Mouse (Mus musculus) kidney, postnatal 36 days (tissue): Measurements from ENCODE around the gene Akap13.
"Not testable (repeated sequence)": the region's sequence is repeated elsewhere in the genome, so short reads cannot be mapped to it uniquely, and the experiment has no call there.

Experiments
- DNase-seq, 2 experiments: peaks; one replicate each; pipeline ENCODE4 v3.0.0; 2021 to 2022; ENCODE audit warnings: mixed read lengths in 2 of 2

The Akap13 gene

DNA sequence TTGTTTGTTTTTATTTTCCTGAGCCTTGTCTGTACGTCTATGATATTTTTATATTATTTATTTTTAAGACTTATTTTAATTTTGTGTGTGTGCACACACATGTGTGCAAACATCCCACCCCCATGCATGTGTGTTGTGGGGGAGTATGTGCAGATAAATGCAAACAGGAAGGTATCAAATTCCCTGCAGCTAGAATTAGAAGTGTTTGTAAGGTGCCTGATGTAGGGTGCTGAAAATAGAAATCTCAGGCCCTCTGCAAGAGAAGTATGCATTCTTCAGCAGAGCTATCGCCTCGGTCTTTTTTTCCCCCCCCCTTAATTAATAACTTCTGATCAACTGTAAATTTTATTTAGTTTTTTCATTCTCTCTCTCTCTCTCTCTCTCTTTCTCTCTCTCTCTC lies 151.9 kb downstream of the Akap13 start:
- no peak for DNase-seq

DNA sequence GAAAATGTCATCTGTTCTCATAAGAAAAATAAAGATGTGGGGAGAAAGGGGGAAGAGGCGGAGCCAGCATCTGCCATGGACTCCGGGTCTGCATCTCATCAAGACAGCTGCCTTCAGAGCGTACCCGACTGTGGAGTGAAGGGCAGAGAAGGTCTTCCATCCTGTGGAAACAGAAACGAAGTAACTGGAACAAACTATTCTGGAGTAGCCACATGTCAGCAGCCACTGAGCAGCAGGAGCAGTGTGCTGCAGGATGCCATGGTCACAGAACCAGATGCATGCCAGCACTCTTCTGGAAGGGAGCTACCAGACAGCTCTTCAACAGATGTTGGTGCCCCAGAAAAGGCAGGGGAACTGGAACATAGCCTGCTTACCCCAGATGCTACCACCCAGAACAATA lies 153.4 kb downstream of the Akap13 start:
- DNase-seq = no peak

DNA sequence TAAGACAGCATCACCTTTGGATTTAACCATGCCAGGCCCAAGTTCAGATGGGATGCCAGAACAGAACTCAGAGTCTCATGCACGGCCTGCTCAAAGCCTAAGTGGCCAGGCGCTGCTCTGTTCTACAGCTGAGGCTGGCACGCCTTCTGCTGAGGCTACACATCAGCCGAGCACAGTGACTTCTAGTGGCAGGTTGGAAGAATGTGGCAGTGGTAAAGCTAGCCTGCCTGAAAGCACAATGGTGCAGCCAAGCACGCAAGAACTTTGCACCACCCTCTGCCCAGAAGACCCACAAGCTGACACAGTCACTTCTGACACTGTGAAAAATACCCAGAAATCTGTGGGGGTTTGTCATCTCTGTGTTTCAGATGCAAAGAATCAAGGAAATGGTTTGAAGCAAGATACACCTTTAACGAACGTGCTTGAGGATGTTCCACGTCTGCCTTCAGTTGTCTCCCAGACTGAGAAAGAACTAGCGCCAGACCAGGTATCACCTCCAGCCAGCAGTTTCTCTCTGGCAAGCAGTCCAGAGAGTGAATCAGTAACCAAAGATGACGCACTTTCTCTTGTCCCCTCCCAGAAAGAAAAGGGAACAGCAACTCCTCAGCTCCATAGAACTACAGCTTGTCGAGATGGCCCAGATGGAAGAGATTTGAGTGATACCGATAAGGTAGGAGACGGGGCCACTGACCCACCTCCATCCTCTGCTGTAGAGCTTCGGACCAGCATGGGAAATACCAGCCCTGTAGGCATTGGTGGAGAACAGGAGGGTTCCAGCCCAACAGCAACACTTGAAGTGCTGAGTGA lies 154.3 kb downstream of the Akap13 start:
- peak; percentile 69 to 82 for DNase-seq

DNA sequence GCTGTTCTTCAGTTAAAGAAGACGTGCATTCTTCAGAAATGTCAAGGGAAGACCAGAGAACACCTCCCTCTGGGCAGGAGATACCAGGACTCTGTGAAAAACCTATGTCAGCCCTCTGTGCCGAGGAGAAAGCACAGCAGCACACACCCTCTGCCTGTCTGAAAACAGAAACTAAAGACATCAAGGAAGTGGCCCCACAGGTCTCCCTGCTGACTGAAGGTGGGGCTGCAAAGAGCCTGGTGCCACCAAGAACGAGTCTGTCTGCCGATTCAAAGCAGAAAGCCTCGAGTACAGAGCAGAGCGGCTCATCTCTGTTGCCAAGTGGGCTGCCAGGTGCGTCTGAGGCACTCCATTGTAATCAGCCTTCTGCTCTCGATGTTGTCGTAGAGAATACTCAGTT lies 155.1 kb downstream of the Akap13 start:
- peak in 1 of 2 experiments; percentile 13 for DNase-seq

DNA sequence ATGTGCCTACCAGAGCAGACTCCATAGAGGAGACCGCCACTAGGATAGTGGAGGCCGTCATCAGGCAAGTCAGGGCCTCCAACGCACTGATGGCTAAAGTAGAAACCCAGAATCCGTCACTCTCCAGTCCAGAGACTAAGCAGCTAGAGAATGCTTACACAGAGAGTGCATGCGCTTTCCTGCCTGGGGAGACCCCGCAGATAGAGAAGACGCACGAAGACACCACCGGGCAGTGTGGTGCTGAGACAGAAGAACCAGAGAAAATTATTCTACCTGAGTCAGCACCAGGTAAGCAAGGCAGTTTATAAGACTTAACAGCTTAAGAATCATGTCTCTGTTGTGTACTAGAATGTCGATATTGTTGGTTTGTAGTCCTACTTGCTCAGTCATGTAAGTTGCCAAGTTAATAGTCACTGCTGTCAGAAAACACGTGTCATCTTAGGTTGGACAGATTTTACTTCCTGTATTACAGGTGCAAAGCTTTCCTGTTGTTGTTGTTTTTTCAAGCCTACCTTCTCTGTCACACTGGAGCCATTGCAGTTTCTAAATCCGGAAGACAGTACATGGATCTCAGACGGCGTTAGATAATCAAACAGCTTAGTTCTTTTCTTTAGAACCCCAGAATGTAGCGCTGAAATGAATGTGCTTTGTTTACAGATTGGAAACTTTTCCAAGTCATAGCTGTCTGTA lies 156.1 kb downstream of the Akap13 start:
- DNase-seq = no peak

DNA sequence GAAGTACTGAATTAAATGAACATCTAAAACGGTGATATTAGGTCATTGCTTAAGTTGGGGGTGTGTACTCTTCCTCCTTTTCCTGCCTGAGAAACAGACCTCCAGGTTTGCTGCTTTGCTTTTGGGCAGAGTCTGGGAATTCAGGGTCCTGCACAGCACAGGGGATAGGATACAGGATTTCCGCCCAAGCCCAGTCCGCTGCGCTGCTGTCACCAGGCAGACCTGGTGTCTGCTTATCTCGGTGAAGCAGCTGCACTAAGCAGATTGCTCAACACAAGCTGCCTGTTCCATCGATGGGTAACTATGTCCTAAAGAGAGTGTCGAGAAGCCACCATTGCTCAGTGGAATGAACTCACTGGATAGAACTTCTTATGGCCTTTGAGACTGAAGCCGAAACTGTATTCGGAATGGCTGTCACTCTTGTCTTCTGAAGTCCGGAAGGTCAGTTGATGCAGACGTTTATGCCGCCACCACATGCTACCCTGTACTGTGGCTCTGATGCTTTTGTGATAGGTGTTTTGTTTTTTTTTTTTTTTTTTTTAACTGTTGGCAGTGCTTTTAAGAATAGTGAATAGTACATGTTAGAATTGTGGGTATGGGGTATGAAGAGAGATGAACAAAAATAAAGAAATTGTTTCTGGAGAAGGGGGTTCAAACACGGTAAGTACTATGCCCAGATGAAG lies 156.8 kb downstream of the Akap13 start:
- DNase-seq = peak; percentile 55 to 72

DNA sequence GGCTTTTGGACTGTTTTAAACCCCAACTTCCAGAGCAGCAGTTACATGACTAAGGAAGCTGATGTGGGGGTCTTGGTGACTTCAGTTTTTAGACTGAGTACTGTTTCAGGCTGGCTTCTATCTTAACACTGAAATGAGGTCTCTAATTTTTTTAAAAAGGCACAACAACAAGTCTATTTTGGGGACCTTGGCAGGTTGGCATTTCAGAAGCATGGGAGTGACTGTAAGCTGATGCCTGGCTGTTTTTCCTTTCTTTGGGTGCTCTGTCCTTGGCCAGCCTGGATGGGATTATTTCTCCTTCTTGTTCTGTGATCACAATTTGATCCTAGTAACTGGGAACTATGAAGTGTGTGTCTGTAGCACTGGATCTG lies 157.3 kb downstream of the Akap13 start:
- no peak for DNase-seq

DNA sequence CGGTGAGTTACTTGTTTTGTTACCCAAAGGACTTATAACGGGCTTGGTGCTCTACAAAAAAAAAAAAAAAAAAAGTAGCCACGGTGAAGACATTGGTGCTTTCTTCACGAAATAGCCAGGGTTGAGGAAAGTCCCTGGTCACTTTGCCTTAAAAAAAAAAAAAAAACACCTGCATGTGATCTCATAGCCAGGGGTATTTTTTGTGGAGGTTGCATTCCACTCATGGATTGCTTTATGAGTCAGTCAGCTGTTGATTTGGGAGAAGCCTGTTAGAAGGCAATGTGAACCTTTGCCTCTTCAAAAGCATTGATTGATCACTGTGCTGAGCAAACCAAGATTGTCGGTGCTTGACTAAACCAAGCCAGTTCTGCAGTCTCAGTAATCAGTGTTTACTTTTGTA lies 157.9 kb downstream of the Akap13 start:
- DNase-seq = no peak

DNA sequence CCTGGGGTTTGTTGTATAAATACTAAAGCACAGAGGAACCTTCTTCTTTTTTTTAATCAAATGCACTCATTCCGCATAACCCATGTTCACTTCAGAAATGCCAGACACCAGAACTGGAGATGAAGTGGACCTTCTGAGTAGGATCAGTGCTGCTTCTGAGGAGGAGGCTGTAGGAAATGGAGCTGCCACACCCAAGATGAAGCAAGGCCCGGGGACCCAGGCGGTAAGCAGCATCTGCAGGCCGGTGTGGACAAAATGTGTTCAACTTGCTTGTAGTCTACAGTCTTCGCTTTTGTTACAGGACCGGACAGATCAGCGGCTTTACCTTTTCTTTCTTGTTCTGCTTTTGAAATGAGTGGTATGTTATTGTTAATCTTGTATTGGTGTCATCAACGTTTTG lies 159.5 kb downstream of the Akap13 start:
- no peak for DNase-seq

DNA sequence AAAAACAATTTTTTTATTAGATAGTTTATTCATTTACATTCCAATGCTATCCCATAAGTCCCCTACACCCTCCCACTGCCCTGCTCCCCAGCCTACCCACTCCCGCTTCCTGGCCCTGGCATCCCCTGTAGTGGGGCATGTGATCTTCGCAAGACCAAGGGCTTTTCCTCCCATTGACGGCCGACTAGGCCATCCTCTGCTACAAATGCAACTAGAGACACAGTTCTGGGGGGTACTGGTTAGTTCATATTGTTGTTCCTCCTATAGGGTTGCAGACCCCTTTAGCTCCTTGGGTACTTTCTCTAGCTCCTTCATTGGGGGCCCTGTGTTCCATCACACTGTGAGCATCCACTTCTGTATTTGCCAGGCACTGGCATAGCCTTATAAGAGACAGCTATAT lies 161.9 kb downstream of the Akap13 start:
- DNase-seq = not testable (repeated sequence)

DNA sequence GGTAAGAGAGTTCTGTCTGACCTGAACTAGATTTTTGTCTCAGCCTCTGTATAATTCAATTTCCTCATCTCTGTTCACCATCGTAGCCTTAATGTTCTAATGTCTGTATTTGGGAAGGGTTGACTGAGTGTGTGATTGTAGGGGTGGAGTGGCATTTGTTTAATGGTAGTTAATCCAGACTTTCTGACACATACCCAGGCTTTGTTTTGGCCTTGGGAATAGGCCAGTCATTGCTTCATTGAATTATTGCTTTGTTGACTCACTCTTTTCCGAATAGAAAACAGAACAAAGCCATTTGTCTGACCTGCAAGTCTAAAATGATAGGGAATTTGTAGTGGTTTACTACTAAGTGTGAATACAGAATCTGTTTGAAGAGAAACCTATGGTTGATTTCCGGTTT lies 163.4 kb downstream of the Akap13 start:
- no peak for DNase-seq

DNA sequence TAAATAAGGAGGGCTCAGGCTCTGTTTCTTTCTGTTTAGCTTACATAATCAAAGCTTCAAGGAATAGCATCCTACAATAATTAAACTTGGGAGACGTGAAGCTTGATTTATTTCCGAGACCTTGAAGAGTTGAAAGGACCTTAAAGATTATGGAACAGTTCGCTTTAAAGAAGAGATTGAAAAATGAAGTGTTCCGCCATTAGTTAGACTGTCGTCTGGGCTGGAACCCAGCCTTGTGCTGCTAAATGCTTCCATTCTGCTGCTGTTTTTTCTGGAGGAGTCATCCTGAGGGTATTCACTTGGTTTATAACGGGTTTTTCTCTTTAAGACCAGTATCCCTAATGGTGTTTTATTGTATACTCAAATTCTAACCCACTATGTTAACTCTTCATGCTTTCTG lies 164.5 kb downstream of the Akap13 start:
- no peak for DNase-seq

DNA sequence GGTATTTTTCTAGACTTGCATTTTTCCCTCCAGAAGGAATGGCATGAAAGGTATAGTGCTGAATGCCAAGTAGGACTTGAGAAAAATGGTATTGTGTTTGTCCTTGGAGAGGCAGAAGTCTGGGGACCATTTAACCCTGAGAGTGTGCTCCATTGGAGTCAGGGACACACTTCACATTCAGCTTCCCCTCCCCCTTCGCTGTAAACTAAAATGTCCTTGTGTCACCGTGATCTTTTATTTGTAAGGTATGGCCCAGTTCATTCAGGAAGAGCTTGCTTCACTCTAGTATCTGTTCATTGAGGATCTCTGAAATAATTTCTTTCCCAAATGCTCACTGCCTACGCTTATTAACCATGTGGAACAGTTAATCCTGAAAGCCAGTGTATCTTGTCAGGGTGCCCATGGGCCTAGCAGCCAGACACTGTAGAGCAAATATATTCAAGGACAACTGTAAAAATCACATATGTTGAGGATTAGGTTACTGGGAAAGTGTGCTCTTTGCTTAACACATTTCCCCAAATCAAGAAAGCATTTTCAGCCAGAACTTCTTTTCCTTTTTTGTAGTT lies 165.1 kb downstream of the Akap13 start:
- DNase-seq = no peak

DNA sequence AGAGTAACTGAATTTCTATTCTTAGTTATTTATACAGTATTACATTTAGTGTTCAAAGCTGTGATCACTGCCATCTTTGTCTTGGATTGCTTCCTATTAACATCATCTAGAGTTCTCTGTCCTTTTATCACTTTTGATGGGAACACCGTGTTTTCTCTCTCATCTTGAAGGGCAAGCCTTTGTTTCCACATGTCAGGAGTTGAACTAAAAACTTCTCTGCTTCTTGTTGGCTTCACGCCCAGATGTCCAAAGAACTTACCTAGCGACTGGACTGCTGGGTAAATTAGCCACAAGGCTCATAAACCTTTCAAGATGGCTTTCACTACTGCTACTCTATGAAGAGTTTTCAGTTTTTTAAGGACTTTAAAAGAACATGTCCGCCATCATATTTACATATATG lies 165.6 kb downstream of the Akap13 start:
- peak; percentile 43 to 60 for DNase-seq

DNA sequence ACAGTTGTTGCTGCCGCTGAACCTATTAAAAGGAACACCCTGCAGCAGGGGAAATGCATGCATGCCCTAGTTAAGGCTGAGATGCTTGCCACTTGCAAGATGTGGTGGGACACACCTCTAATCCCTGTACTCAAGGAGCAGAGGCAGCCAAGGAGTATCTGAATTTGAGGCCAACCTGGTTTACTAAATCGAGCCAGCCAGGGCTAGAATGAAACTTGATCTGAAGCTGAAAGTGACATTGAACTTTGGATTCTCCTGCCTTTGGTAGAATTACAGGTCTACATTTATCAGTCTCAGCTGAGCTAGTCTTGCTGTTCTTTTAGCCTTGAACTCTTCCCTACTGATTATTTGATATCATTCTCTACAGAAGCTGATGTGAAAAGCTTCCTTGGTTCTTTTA lies 172.5 kb downstream of the Akap13 start:
- no peak for DNase-seq

DNA sequence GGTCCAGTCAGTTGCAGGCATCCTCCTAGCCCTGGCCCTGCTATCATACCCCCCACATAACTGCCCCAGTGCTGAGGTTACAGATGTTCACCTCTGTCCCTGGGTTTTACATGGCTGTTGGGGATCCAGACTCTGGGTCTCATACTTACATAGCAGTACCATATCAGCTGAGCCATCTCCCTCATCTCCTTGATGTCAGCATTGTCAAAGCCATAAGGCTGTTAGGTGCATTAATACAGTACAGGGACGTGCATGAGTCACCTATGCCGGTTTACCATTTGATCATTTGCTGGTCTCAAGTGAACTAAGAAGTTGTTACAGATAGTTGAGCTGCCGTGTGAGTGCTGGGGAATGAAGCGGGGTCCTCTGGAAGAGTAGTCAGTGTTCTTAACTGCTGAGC lies 174.3 kb downstream of the Akap13 start:
- no peak for DNase-seq

DNA sequence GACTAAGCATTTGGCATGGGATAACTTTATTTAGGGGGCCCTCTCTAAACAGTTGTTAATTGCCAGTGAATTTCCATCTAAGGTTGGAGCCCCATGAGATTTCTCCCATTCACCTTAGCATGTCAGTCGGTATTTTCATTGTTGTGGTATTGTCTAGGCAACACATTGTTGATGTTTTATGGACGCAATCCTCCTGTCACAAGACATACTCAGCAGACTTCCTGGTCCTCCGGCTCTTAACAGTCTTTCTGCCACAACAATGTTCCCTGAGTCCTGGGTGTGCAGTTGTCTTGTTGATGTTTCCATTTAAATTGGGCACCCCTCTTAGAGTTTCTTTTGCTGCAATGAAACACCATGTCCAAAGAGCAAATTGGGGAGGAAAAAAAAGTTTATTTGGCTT lies 177.6 kb downstream of the Akap13 start:
- DNase-seq = no peak

DNA sequence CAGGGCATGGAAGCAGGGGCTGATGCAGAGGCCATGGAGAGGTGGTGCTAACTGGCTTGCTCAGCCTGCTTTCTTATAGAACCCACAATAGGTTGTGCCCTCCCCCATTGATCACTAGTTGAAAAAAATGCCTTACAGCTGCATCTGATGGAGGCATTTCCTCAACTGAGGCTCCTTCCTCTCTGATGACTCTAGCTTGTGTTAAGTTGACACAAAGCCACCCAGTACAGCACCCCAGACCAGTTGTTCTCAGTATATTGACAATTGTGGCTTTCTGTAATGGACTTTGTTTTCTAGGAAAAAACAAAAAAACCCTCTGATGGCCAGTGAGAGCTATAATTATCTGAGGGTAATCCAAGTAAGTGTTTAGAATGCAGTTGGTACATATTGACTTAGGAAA lies 178.1 kb downstream of the Akap13 start:
- no peak for DNase-seq

DNA sequence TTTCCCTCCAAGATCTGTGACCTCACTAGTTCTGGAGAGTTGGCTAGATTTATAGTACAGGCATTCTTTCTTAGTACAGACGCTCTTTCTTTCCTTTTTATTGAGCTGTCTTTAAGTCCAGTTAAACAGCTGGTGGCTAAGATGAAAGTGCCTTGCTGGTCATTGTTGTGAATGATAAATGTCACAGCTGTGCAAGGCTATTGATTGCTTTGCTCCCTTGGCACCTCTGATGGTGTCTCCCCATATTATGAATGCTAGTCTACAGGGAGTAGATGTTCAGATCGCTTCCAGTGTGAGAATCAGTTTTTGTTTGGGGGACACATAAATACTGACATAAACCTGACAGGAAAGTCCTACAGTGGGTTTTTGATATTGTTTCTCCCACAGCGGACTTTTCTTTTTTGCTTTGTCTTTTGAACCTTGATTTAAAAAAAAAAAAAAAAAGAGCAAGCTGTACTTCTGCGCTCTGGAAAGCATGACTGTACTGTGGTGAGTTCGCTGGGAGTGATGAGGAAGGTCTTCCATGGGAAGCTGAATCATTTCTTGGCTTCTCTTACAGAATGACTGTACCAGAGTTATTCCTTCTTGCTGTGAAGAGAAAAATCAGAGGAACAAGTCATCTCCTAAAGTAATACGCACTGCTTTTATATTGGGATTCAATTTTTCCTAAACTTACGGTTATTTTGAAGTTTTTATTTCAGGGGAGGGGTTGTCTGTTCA lies 178.6 kb downstream of the Akap13 start:
- no peak for DNase-seq

DNA sequence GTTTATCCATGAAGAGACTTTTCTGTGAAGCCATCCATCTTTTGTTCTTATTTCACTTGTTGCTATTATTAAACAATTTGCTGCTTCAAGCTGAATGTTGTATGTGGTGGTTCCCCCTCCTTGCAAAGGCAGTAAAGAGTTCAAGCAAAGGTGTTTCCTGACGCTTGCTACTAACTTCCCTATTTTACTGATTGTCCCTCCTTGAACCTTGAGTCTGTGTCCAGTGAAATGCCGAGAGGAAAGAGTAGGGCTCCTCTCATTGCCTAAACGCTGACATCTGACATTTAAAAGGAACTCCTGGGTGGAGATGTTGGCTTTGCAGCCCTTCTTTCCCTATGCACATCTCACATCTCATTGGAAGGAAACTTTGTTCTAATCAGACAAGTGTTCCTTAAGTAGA lies 183.4 kb downstream of the Akap13 start:
- DNase-seq = no peak

DNA sequence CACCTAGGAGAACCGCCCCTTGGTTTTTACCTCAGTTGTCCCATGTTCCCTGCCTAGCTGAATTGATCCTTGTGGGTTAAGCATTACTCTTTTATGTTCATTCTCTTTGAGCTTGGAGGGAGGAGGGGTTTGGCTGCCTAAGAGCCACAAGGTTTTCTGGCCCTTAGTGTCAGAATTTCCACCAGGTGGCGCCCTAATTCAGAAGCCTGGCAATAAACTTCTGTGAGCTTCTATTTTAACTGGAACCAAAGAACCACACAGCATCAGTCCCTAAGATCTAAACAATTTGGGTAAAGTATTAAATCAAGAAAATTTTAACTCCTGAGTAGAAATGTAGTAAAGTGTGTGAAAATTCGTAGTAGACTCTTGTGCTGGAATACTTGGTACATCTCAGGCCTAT lies 184.2 kb downstream of the Akap13 start:
- DNase-seq = peak; percentile 81 to 90

DNA sequence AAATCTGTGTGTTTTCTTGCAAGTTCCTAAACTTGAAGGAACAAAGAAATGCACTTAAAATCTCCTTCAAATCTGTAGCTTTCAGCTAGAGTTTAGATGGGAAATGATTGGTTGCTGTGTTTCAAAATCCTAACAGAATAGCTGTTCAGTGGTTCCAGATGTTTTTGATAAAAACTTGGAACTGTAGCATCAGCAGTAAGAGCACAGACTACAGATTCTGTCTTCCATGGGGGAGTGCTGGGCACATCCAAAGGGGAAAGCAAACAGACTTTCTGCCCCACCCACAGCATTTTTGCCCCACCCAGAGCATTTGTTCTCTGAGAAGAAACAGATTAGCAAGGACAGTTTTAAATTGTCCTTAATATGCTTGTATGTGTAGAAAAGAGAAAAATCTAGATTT lies 184.7 kb downstream of the Akap13 start:
- no peak for DNase-seq

DNA sequence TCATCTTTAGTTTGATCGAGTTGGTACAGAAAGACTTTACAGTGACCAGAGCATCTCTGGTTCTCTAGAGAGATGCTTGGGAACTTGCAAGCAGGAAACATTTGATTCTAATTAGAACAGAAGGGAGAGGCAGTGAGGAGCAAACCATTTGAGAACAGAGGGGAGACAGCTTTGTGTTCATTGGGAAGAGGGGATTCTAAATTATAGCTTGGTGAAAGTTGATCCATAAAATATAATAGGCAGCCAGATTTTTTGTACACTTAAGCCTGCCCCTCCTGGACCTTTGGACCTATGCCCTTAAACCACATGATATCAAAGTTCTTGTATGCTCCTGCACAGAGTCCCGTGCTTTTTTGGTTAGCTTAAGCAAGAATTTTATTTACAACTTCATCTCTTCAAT lies 185.3 kb downstream of the Akap13 start:
- peak; percentile 41 to 73 for DNase-seq
